Mouse (Mus musculus) cerebellum, adult 2 months (tissue): ENCODE data around the gene Gm17359.

ENCODE experiments used
- CTCF ChIP-seq: fragments of 200-500 bp; IDR thresholded peaks from 2 replicates; pipeline ENCODE4 v1.5.1; 2011; ENCODE audit warnings: low read depth, mild to moderate bottlenecking, control low read depth, low read length, moderate library complexity, borderline replicate concordance; ENCODE audit not compliant: insufficient read depth
- POLR2A ChIP-seq: fragments of 200-500 bp; IDR thresholded peaks from 2 replicates; pipeline ENCODE4 v1.6.1; 2011; ENCODE audit warnings: low read length, control low read depth, borderline replicate concordance; ENCODE audit not compliant: insufficient read depth

- no peak for TF ChIP-seq CTCF
- TF ChIP-seq POLR2A: no peak
Measured at GRCm38 (mm10) chr3:79415929-79416328, 79.5 kb downstream of the Gm17359 start.
